Comparison of ENCODE assay signal across 8 mouse cellular contexts in the genomic region with DNA sequence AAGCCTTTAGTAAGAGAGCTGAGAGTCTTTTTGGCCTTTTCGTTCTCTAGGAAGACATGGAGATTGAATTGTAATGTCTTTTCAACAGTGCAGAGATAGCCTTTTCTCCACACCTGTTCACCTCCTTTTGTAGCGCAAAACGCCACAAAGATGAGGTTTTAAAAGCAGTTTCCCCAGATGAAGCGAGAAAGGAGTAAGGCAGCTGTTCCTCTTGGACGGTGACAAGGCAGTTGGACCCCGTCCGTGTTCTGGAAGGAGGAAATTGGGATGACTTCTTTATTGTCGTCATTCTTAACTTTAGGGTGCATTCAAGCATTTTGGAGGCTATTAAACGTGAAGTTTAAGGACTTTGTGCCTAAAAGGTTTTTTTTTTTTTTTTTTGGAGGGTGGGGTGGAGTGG. TPM values are rescaled to one million over a fixed set of nuclear protein-coding genes. Genes with fewer than 3 reads are reported as not detected.
DNase-seq lines count a peak whose midpoint lies in the region; ATAC-seq and TF ChIP-seq lines count a peak whose summit lies in the region.

No protein-coding gene starts in this region.

- no peaks in the 10 kb centered on the region for H3K36me3 ChIP-seq in midbrain, embryonic 13.5 days

- TF ChIP-seq POLR2A in bone marrow macrophage, adult 2 months (IDR thresholded peaks at IDR 0.05; ENCODE audit: borderline replicate concordance, low read depth, low read length), result no peak

- no peak for TF ChIP-seq CTCF in bone marrow macrophage, adult 2 months (IDR thresholded peaks at IDR 0.05; ENCODE audit: low read depth, low read length)

- peak overlapping the region; percentile 75 for H3K4me3 ChIP-seq in bone marrow macrophage, adult 2 months (ENCODE audit: insufficient read depth, low read length)
- peak overlapping the region; percentile 63 for H3K4me3 ChIP-seq in midbrain, embryonic 13.5 days (replicated peaks)

- H3K4me1 ChIP-seq in bone marrow macrophage, adult 2 months (ENCODE audit: control insufficient read depth, insufficient read depth, low read length), result peaks cover 5% of the 10 kb centered on the region
- peaks cover 28% of the 10 kb centered on the region for H3K4me1 ChIP-seq in midbrain, embryonic 13.5 days (replicated peaks)

- H3K27ac ChIP-seq in bone marrow macrophage, adult 2 months (ENCODE audit: insufficient read depth, low read depth, low read length), result peak overlapping the region; percentile 80
- H3K27ac ChIP-seq in midbrain, embryonic 13.5 days, result peak overlapping the region; percentile 99

- no peaks in the 10 kb centered on the region for H3K27me3 ChIP-seq in midbrain, embryonic 13.5 days

- H3K9me3 ChIP-seq in midbrain, embryonic 13.5 days, result no peaks in the 10 kb centered on the region

- peak overlapping the region; percentile 85 for H3K4me2 ChIP-seq in midbrain, embryonic 13.5 days (replicated peaks)

- peak; percentile 11; the same call in 1 of the 2 replicates for ATAC-seq in frontal cortex, adult (ENCODE audit: low TSS enrichment)
- no peak for ATAC-seq in midbrain, embryonic 13.5 days
- ATAC-seq in monocyte, adult 5-6 weeks (replicated peaks; ENCODE audit: insufficient number of reproducible peaks, low FRiP score, low TSS enrichment, poor library complexity, severe bottlenecking), result no peak

- DNase-seq in frontal cortex, postnatal 25 days (ENCODE audit: low spot score in 2 of 2), result no peak
- peak; percentile 39 to 54 for DNase-seq in heart, adult 18-20 months
- DNase-seq in kidney, postnatal 4 days, result peak; percentile 26 to 48
- no peak for DNase-seq in right cerebral cortex, postnatal 36 days (ENCODE audit: low spot score in 2 of 2)

- 13% methylated on average over 9 of the region's 9 CpGs for WGBS in midbrain, embryonic 13.5 days

- H3K9ac ChIP-seq in midbrain, embryonic 13.5 days (replicated peaks), result peak overlapping the region; percentile 86

RNA-seq across cellular contexts. Expression of gene Pogz, which starts 1.3 kb away (rescaled TPM):
- polyA plus RNA-seq in bone marrow macrophage, adult 2 months (2012; ENCODE audit: insufficient read depth, insufficient read length, missing spikeins), result 20.7 and 28.6 TPM in 2 replicates
- total RNA-seq in heart, adult 18-20 months (2021), result 10 to 100 TPM; 12.9 to 20.2 TPM
- polyA plus RNA-seq in midbrain, embryonic 13.5 days (2015; fragmentation: Nextera tagmentation; extraction: Ambion mirVana), result 26.9 and 27.3 TPM in 2 replicates
- total RNA-seq in monocyte, adult 5-6 weeks (2017), result 14.4 to 29.8 TPM (median 15.6 TPM) in 3 replicates

RNA-seq across cellular contexts. Expression of gene Psmb4, which starts 48.1 kb away (rescaled TPM):
- polyA plus RNA-seq in bone marrow macrophage, adult 2 months (2012; ENCODE audit: insufficient read depth, insufficient read length, missing spikeins), result 281 and 392 TPM in 2 replicates
- 100 to 1,000 TPM; 223 to 258 TPM for total RNA-seq in heart, adult 18-20 months (2021)
- polyA plus RNA-seq in midbrain, embryonic 13.5 days (2015; fragmentation: Nextera tagmentation; extraction: Ambion mirVana), result 375 and 391 TPM in 2 replicates
- 162 to 242 TPM (median 193 TPM) in 3 replicates for total RNA-seq in monocyte, adult 5-6 weeks (2017)

RNA-seq across cellular contexts. Expression of gene Cgn, which starts 52.3 kb away (rescaled TPM):
- polyA plus RNA-seq in bone marrow macrophage, adult 2 months (2012; ENCODE audit: insufficient read depth, insufficient read length, missing spikeins), result 0.19 TPM in 1 of 2 replicates, not detected in the other
- under 1 TPM; 0.37 to 0.85 TPM for total RNA-seq in heart, adult 18-20 months (2021)
- polyA plus RNA-seq in midbrain, embryonic 13.5 days (2015; fragmentation: Nextera tagmentation; extraction: Ambion mirVana), result 5.3 and 6.0 TPM in 2 replicates
- 0.32 TPM in 1 of 3 replicates, not detected in the others for total RNA-seq in monocyte, adult 5-6 weeks (2017)

Comparison
In these comparisons a context has a peak if more than half of its experiments do, and no peak if none do; other contexts are left out.
1. DNase-seq: peak in heart, adult 18-20 months (2 of 2) and kidney, postnatal 4 days (2 of 2); none in frontal cortex, postnatal 25 days (0 of 2) and right cerebral cortex, postnatal 36 days (0 of 2).